Mouse (Mus musculus) cerebellum, postnatal 36 days (tissue): ENCODE data around the gene Dok3.
A peak's percentile ranks its signal among the peaks of the same experiment; 100 is the strongest.

Experiments
- DNase-seq, 2 experiments: peaks; one replicate each; pipeline ENCODE4 v3.0.0; 2021 to 2022; ENCODE audit warnings: mixed read lengths in 2 of 2

The Dok3 gene

GRCm38 (mm10) chr13:55474621-55475069 lies 54.5 kb downstream of the Dok3 start:
- DNase-seq = peak in 1 of 2 experiments; percentile 24

- DNase-seq = peak in 1 of 2 experiments; percentile 27
Observed at GRCm38 (mm10) chr13:55473961-55474360, 55.1 kb downstream of the Dok3 start.
